Mouse (Mus musculus) heart, adult 2 months (tissue): ENCODE results near the gene Kcnt1. TPM values are rescaled to one million over a fixed set of nuclear protein-coding genes. Genes with fewer than 3 reads are reported as not detected.

ENCODE experiments used
- DNase-seq, 2 experiments: peaks; one replicate each; pipeline ENCODE4 v3.0.0; 2021
- H3K27ac ChIP-seq: fragments of 200-600 bp; 2 replicates; pipeline ENCODE4 v1.8.1; 2022
- H3K27me3 ChIP-seq: fragments of 200-500 bp; 2 replicates; pipeline ENCODE4 v1.6.1; 2012; ENCODE audit warnings: mild to moderate bottlenecking, low read length, inconsistent platforms, mixed read lengths; ENCODE audit not compliant: control insufficient read depth, insufficient read depth
- H3K36me3 ChIP-seq: fragments of 200-500 bp; 2 replicates; pipeline ENCODE4 v1.6.1; 2012; ENCODE audit warnings: low read length, inconsistent platforms; ENCODE audit not compliant: control insufficient read depth, insufficient read depth
- H3K4me1 ChIP-seq: fragments of 200-500 bp; 2 replicates; pipeline ENCODE4 v1.6.1; 2011; ENCODE audit warnings: low read length; ENCODE audit not compliant: control insufficient read depth, insufficient read depth
- H3K4me3 ChIP-seq: fragments of 200-600 bp; 2 replicates; pipeline ENCODE4 v1.8.1; 2022
- H3K79me2 ChIP-seq: fragments of 200-500 bp; replicated peaks from 2 replicates; pipeline ENCODE4 v1.6.1; 2012; ENCODE audit warnings: mild to moderate bottlenecking, inconsistent platforms, low read length, moderate library complexity, mixed read lengths; ENCODE audit not compliant: control insufficient read depth, insufficient read depth
- H3K9ac ChIP-seq: fragments of 200-500 bp; 2 replicates; pipeline ENCODE4 v1.6.1; 2012; ENCODE audit warnings: low read depth, mild to moderate bottlenecking, control low read depth, inconsistent platforms, low read length, mixed read lengths
- CTCF ChIP-seq: fragments of 200-600 bp; IDR thresholded peaks from 2 replicates; pipeline ENCODE4 v1.8.1; 2022; ENCODE audit warnings: antibody characterized with exemption, mild to moderate bottlenecking, moderate library complexity
- EP300 ChIP-seq: fragments of 200-500 bp; IDR thresholded peaks from 2 replicates; pipeline ENCODE4 v1.6.1; 2011; ENCODE audit warnings: low read depth, low read length, control low read depth; ENCODE audit not compliant: insufficient read depth
- POLR2A ChIP-seq: fragments of 200-500 bp; IDR thresholded peaks from 2 replicates; pipeline ENCODE4 v1.6.1; 2011; ENCODE audit warnings: mild to moderate bottlenecking, low read depth, low read length, control low read depth; ENCODE audit not compliant: insufficient read depth
- WGBS: fragments of 180-500 bp; shearing (Covaris S2); methylation state at CpG from one replicate; pipeline ENCODE4 v1.1.7; 2018; 5-methylcytosine and 5-hydroxymethylcytosine counted together
- intact Hi-C: fragments of 180-260 bp; cut with DNase I; formaldehyde crosslinking; loops from one replicate; pipeline ENCODE4 v1.15.1; 2025
- polyA plus RNA-seq: library from polyadenylated mRNA; depleted of rRNA; stranded (reverse); fragments of >200 nt; gene quantifications from 2 replicates; pipeline ENCODE4 v1.2.3, GENCODE M21; 2012
- total RNA-seq, 2 experiments: library from RNA; stranded (reverse); gene quantifications; 2 replicates each; pipeline ENCODE4 v1.2.3; 2021

Kcnt1 gene
- total and polyA plus RNA-seq, 3 experiments, result 0.55 to 0.92 (median 0.66) TPM

- peak; percentile 36 to 72 for DNase-seq
- Histone ChIP-seq H3K9ac (no peak overlapping the region), H3K4me3 (no peak overlapping the region), H3K27me3 (no peaks in the 10 kb centered on the region), H3K27ac (no peak overlapping the region), H3K36me3 (no peaks in the 10 kb centered on the region), H3K79me2 (no peaks in the 10 kb centered on the region), H3K4me1 (peaks cover 2% of the 10 kb centered on the region)
- intact Hi-C loops, result no loop called here
- peak; percentile 83 for TF ChIP-seq CTCF
- TF ChIP-seq EP300, result no peak
- WGBS, result 9% methylated on average over 4 of the region's 4 CpGs
Measured at GRCm38 (mm10) chr2:25850330-25850729, 13.2 kb upstream of the Kcnt1 start.

DNA sequence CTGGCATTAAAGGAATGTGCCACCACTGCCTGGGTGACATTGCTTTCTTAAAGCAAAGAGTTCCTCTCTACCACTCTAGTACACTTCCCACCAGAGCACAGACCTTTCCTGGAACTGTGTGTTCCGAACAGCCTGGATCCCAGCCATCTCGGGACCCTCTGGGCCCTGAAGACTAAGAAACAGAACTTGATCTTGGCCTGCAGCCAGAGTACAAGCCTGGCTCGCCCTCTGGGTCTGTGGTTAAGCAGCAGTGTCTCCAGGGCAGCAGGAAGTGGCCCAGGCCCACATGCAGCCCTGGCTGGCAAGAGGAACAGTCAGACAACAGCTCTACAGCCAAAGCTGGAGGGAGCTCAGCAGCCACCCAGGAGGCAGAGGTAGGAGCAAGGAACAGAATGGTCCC, 10.9 kb upstream of the Kcnt1 start:
- Histone ChIP-seq H3K36me3 (no peaks in the 10 kb centered on the region), H3K4me1 (peaks cover 2% of the 10 kb centered on the region), H3K27me3 (no peaks in the 10 kb centered on the region), H3K79me2 (no peaks in the 10 kb centered on the region), H3K4me3 (no peak overlapping the region), H3K9ac (no peak overlapping the region), H3K27ac (no peak overlapping the region)
- intact Hi-C loops, result no loop called here
- no peak for TF ChIP-seq EP300
- no peak for TF ChIP-seq POLR2A
- no peak for TF ChIP-seq CTCF
- DNase-seq, result peak in 1 of 2 experiments; percentile 38
- 23% methylated on average over 3 of the region's 3 CpGs for WGBS

- Histone ChIP-seq H3K36me3 (no peaks in the 10 kb centered on the region), H3K79me2 (no peaks in the 10 kb centered on the region), H3K9ac (no peak overlapping the region), H3K4me1 (peaks cover 2% of the 10 kb centered on the region), H3K27ac (no peak overlapping the region), H3K27me3 (no peaks in the 10 kb centered on the region), H3K4me3 (no peak overlapping the region)
- intact Hi-C loops, result no loop called here
- TF ChIP-seq POLR2A, result no peak
- TF ChIP-seq EP300, result no peak
- no peak for TF ChIP-seq CTCF
- DNase-seq, result no peak
- WGBS, result 62% methylated on average over 5 of the region's 5 CpGs
Measured at GRCm38 (mm10) chr2:25853998-25854397, 9.5 kb upstream of the Kcnt1 start.

DNA sequence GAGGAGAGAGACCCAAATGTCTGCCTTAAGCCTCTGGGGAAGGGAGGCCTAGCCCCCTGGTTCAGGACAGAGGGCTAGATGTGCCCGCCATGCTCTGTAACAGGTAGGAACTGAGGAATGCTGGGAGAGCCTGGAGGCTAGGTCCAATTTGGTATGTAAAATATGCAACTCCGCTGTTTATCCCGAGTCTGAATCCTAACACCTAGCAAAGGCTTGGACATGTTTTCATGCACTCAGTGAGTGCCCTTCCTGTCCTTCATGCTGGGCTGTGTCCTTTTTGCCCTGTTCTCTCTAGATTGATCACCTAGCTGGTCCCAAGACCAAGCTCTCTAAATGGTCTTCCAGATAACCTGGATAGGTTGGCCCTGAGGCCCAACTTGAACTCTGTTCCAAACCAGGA, 3.6 kb upstream of the Kcnt1 start:
- no peaks in the 10 kb centered on the region for H3K36me3 ChIP-seq
- DNase-seq, result no peak
- TF ChIP-seq EP300 (no peak), CTCF (no peak), POLR2A (no peak)
- intact Hi-C loops, result no loop called here
- H3K27me3 ChIP-seq, result peaks cover 3% of the 10 kb centered on the region; the same call in 1 of the 2 replicates
- H3K79me2 ChIP-seq, result no peaks in the 10 kb centered on the region
- H3K27ac ChIP-seq, result no peak overlapping the region
- 70% methylated on average over 3 of the region's 3 CpGs for WGBS
- H3K9ac ChIP-seq, result no peak overlapping the region
- no peak overlapping the region for H3K4me3 ChIP-seq
- no peaks in the 10 kb centered on the region; the same call in 1 of the 2 replicates for H3K4me1 ChIP-seq

DNA sequence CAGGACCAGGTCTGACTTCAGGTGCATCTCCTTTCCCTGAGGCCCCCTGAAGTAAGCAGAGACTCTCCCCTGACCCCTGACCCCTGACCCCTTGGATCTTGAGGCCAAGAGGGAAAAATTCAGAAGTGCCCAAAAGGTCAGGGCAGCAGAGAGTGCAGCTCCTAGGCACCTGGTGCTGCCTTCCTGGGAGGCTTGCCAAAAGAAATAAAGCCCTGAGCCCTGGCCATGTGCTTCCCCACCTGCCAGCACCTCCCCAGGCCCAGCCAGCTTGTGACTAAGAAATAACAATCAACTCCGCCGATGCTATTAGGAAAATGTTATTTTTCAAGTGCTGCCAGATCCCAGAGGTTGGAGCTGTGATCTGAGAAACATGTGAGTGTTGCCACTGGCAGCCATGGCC, 1.5 kb upstream of the Kcnt1 start:
- no peak for DNase-seq
- 78% methylated on average over 2 of the region's 2 CpGs for WGBS
- Histone ChIP-seq H3K36me3 (no peaks in the 10 kb centered on the region), H3K4me3 (no peak overlapping the region), H3K9ac (no peak overlapping the region), H3K27ac (no peak overlapping the region), H3K4me1 (no peaks in the 10 kb centered on the region; the same call in 1 of the 2 replicates), H3K79me2 (no peaks in the 10 kb centered on the region), H3K27me3 (peaks cover 5% of the 10 kb centered on the region)
- intact Hi-C loops, result no loop called here
- TF ChIP-seq EP300 (no peak), POLR2A (no peak), CTCF (no peak)

DNA sequence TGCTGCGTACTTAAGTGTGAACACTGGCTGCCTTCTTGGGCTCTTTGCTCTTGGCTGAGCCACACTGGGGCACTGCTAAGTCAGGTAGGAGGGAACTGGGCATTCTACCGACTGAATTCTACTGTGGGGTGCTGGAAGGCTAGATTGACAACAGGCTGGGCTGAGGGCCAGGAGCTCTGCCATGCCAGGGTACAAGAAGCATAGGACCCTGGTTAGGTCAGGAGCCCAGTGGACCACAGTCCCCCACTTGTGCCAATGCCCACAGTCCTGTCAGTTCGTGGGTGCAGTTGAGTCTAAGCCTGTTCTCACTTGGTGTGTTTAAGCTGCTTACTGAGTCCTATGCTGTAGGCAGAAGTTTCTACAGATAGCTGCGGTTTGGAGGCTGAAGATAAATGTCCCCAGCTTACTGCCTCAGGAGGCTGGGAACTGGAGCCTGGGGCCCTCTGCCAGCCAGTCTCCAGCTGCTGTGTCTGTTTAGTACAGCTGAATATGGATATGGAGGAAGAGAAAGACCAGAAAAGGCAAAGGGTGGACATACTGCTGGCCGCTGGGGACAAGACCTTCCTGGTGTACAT, 751 bp upstream of the Kcnt1 start:
- Histone ChIP-seq H3K9ac (no peak overlapping the region), H3K27ac (no peak overlapping the region), H3K4me1 (no peaks in the 10 kb centered on the region; the same call in 1 of the 2 replicates), H3K36me3 (no peaks in the 10 kb centered on the region), H3K27me3 (peaks cover 5% of the 10 kb centered on the region), H3K4me3 (no peak overlapping the region), H3K79me2 (no peaks in the 10 kb centered on the region)
- DNase-seq, result no peak
- no peak for TF ChIP-seq POLR2A
- TF ChIP-seq EP300, result no peak
- no peak for TF ChIP-seq CTCF
- intact Hi-C loops, result no loop called here
- WGBS, result 55% methylated on average over 5 of the region's 5 CpGs
